Comparison of ENCODE assay signal across 24 mouse cellular contexts in the genomic region with DNA sequence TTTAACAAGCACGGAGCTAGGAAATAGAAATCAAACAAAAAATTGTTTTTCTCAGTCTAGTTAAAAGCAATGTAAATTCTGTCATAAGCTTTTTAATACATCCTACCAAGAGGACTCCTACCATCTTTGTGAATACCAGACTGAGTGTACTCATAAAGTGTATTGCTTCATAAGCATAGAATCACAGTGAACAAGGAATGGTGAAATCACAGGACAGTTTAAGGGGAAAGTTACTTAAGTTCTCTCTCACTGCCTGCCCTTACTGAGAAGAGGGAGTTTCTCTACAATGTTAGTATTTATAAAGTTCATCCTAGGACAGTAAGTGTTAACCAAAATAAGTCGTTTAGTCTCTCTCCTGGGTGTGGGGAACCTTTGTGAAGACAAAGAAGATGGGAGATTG.
"Had no signal": no experiment of that assay in that cellular context is flagged by ENCODE, and none has a peak within 500 bp of the region (broad histone marks: within the 10 kb centered on the region; RNA-seq: fewer than 3 reads in every experiment).

No protein-coding gene starts in this region.

- H3K9me3 ChIP-seq: embryonic facial prominence, embryonic 10.5 days; embryonic facial prominence, embryonic 12.5 days; embryonic facial prominence, embryonic 13.5 days; embryonic facial prominence, embryonic 15.5 days; forebrain, embryonic 10.5 days; forebrain, embryonic 12.5 days; forebrain, embryonic 13.5 days had no signal

- DNase-seq: cerebellum, adult 9-11 months; cerebellum, postnatal 14 days; cerebellum, postnatal 25 days; cerebellum, postnatal 36 days; embryo, embryonic 11 days; forebrain, postnatal 0 days; gastrocnemius, adult 2 months; gastrocnemius, postnatal 10 days; gastrocnemius, postnatal 14 days; gastrocnemius, postnatal 25 days; gastrocnemius, postnatal 36 days; heart, adult 11 months; heart, adult 18-20 months; heart, adult 2 months had no signal

- H3K4me2 ChIP-seq: embryonic facial prominence, embryonic 12.5 days; embryonic facial prominence, embryonic 13.5 days; embryonic facial prominence, embryonic 15.5 days; forebrain, embryonic 12.5 days; forebrain, embryonic 13.5 days had no signal

- H3K27me3 ChIP-seq: embryonic facial prominence, embryonic 12.5 days; embryonic facial prominence, embryonic 13.5 days; embryonic facial prominence, embryonic 15.5 days; forebrain, embryonic 12.5 days; forebrain, embryonic 13.5 days had no signal

- H3K4me1 ChIP-seq: embryonic facial prominence, embryonic 10.5 days; embryonic facial prominence, embryonic 12.5 days; embryonic facial prominence, embryonic 13.5 days; embryonic facial prominence, embryonic 15.5 days; forebrain, embryonic 10.5 days; forebrain, embryonic 12.5 days had no signal

- H3K36me3 ChIP-seq: embryonic facial prominence, embryonic 10.5 days; embryonic facial prominence, embryonic 12.5 days; embryonic facial prominence, embryonic 13.5 days; embryonic facial prominence, embryonic 15.5 days; forebrain, embryonic 10.5 days; forebrain, embryonic 12.5 days had no signal

- H3K27ac ChIP-seq: embryonic facial prominence, embryonic 10.5 days; embryonic facial prominence, embryonic 12.5 days; embryonic facial prominence, embryonic 13.5 days; embryonic facial prominence, embryonic 15.5 days; forebrain, embryonic 10.5 days; forebrain, embryonic 12.5 days; forebrain, embryonic 13.5 days; gastrocnemius, adult 2 months; heart, adult 2 months had no signal

- ATAC-seq: forebrain, embryonic 13.5 days; forebrain, embryonic 14.5 days; forebrain, embryonic 16.5 days; forebrain, postnatal 0 days had no signal

- H3K9ac ChIP-seq: embryonic facial prominence, embryonic 12.5 days; embryonic facial prominence, embryonic 13.5 days; embryonic facial prominence, embryonic 15.5 days; forebrain, embryonic 12.5 days; forebrain, embryonic 13.5 days; forebrain, postnatal 0 days had no signal

- H3K4me3 ChIP-seq: embryonic facial prominence, embryonic 10.5 days; embryonic facial prominence, embryonic 12.5 days; embryonic facial prominence, embryonic 13.5 days; embryonic facial prominence, embryonic 15.5 days; erythroblast, embryonic 14.5 days; forebrain, embryonic 10.5 days; forebrain, embryonic 12.5 days; forebrain, embryonic 13.5 days; gastrocnemius, adult 2 months; heart, adult 2 months had no signal
